Mouse (Mus musculus): ENCODE results near the gene Golga1. TPM values are rescaled to one million over a fixed set of nuclear protein-coding genes. Genes with fewer than 3 reads are reported as not detected.

Gene Golga1
- total RNA-seq, 1 experiment = 9.1 TPM

- Histone ChIP-seq H3K27ac (ENCODE audit: insufficient read depth, low read depth, low read length, poor library complexity, severe bottlenecking) (peak overlapping the region; percentile 15; the same call in 1 of the 2 replicates), H3K4me3 (ENCODE audit: insufficient read depth in 1 of 2, low read depth in 1 of 2, low read length in 2 of 2, poor library complexity in 1 of 2, severe bottlenecking in 1 of 2) (peak overlapping the region; percentile 85 to 93), H3K4me1 (ENCODE audit: control insufficient read depth in 2 of 2, insufficient read depth in 2 of 2, low read length in 2 of 2, poor library complexity in 1 of 2) (peaks cover 0 to 3% of the 10 kb centered on the region in 2 experiments; a peak in 1 of 4 replicates), H3K36me3 (ENCODE audit: control insufficient read depth, insufficient read depth, low read length, poor library complexity, severe bottlenecking) (no peaks in the 10 kb centered on the region), H3K9me3 (ENCODE audit: control insufficient read depth, insufficient read depth, low read depth, low read length) (no peaks in the 10 kb centered on the region), H3K9ac (ENCODE audit: insufficient read depth, low read depth, low read length, poor library complexity, severe bottlenecking) (peak overlapping the region; percentile 94)
- in situ Hi-C loops (cut with MboI; ENCODE audit: low sequenced_read_pairs in 2 of 2, unreplicated experiment in 2 of 2) = no loop called here
- TF ChIP-seq ZC3H11A (IDR thresholded peaks at IDR 0.05; ENCODE audit: borderline replicate concordance, low read depth, low read length) (no peak), CHD2 (IDR thresholded peaks at IDR 0.05; ENCODE audit: low read depth, low read length) (no peak), HCFC1 (IDR thresholded peaks at IDR 0.05; ENCODE audit: borderline replicate concordance, insufficient read depth, low read length) (no peak), ZNF384 (IDR thresholded peaks at IDR 0.05; ENCODE audit: low read depth, low read length) (no peak), MAFK (IDR thresholded peaks at IDR 0.05; ENCODE audit: insufficient read depth, low read depth, low read length) (no peak)
- DNase-seq (ENCODE audit: low read depth, low spot score) = no peak
These were observed 498 bp downstream of the Golga1 start for GRCm38 (mm10) chr2:39064687-39065399.

DNA sequence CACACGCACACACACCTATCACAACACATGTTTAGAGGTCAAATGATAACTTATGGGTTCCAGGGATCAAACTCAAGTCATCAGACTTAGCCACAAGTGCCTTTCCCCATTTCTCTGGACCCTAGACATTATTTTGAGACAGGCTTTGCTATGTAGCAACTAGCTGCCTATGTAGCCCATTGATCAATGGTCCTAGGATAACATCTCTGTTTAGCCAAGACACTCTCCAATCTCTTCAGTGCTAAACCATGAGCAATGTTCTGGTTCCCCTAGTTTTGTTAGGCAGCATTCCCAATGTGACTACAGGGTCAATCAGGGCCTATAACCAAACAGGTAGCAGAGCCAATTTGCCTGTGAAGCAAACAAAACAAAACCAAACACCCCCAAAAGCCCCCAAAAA lies 16.8 kb downstream of the Golga1 start:
- H3K4me1 ChIP-seq (ENCODE audit: control insufficient read depth in 2 of 2, insufficient read depth in 2 of 2, low read length in 2 of 2, poor library complexity in 1 of 2) = no peaks in the 10 kb centered on the region
- no peak overlapping the region for H3K27ac ChIP-seq (ENCODE audit: insufficient read depth, low read depth, low read length, poor library complexity, severe bottlenecking)
- peaks cover 3% of the 10 kb centered on the region; the same call in 1 of the 2 replicates for H3K36me3 ChIP-seq (ENCODE audit: control insufficient read depth, insufficient read depth, low read length, poor library complexity, severe bottlenecking)
- TF ChIP-seq CHD2 (IDR thresholded peaks at IDR 0.05; ENCODE audit: low read depth, low read length) (no peak), ZC3H11A (IDR thresholded peaks at IDR 0.05; ENCODE audit: borderline replicate concordance, low read depth, low read length) (no peak), HCFC1 (IDR thresholded peaks at IDR 0.05; ENCODE audit: borderline replicate concordance, insufficient read depth, low read length) (no peak), ZNF384 (IDR thresholded peaks at IDR 0.05; ENCODE audit: low read depth, low read length) (no peak), MAFK (IDR thresholded peaks at IDR 0.05; ENCODE audit: insufficient read depth, low read depth, low read length) (no peak)
- H3K9me3 ChIP-seq (ENCODE audit: control insufficient read depth, insufficient read depth, low read depth, low read length) = no peaks in the 10 kb centered on the region
- H3K9ac ChIP-seq (ENCODE audit: insufficient read depth, low read depth, low read length, poor library complexity, severe bottlenecking) = no peak overlapping the region
- H3K4me3 ChIP-seq (ENCODE audit: insufficient read depth in 1 of 2, low read depth in 1 of 2, low read length in 2 of 2, poor library complexity in 1 of 2, severe bottlenecking in 1 of 2) = no peak overlapping the region
- no peak for DNase-seq (ENCODE audit: low read depth, low spot score)
- in situ Hi-C loops (cut with MboI; ENCODE audit: low sequenced_read_pairs in 2 of 2, unreplicated experiment in 2 of 2) = no loop called here

- no peaks in the 10 kb centered on the region for H3K4me1 ChIP-seq (ENCODE audit: control insufficient read depth in 2 of 2, insufficient read depth in 2 of 2, low read length in 2 of 2, poor library complexity in 1 of 2)
- no peaks in the 10 kb centered on the region for H3K36me3 ChIP-seq (ENCODE audit: control insufficient read depth, insufficient read depth, low read length, poor library complexity, severe bottlenecking)
- in situ Hi-C loops (cut with MboI; ENCODE audit: low sequenced_read_pairs in 2 of 2, unreplicated experiment in 2 of 2) = no loop called here
- DNase-seq (ENCODE audit: low read depth, low spot score) = no peak
- H3K27ac ChIP-seq (ENCODE audit: insufficient read depth, low read depth, low read length, poor library complexity, severe bottlenecking) = no peak overlapping the region
- no peak overlapping the region for H3K4me3 ChIP-seq (ENCODE audit: insufficient read depth in 1 of 2, low read depth in 1 of 2, low read length in 2 of 2, poor library complexity in 1 of 2, severe bottlenecking in 1 of 2)
- TF ChIP-seq MAFK (IDR thresholded peaks at IDR 0.05; ENCODE audit: insufficient read depth, low read depth, low read length) = no peak
- no peak for TF ChIP-seq CHD2 (IDR thresholded peaks at IDR 0.05; ENCODE audit: low read depth, low read length)
- no peak for TF ChIP-seq HCFC1 (IDR thresholded peaks at IDR 0.05; ENCODE audit: borderline replicate concordance, insufficient read depth, low read length)
- TF ChIP-seq ZNF384 (IDR thresholded peaks at IDR 0.05; ENCODE audit: low read depth, low read length) = no peak
- no peak for TF ChIP-seq ZC3H11A (IDR thresholded peaks at IDR 0.05; ENCODE audit: borderline replicate concordance, low read depth, low read length)
- no peak overlapping the region for H3K9ac ChIP-seq (ENCODE audit: insufficient read depth, low read depth, low read length, poor library complexity, severe bottlenecking)
- H3K9me3 ChIP-seq (ENCODE audit: control insufficient read depth, insufficient read depth, low read depth, low read length) = no peaks in the 10 kb centered on the region
These were observed 25.1 kb downstream of the Golga1 start for GRCm38 (mm10) chr2:39040215-39040614.

GRCm38 (mm10) chr2:39031611-39032010 lies 33.7 kb downstream of the Golga1 start:
- Histone ChIP-seq H3K4me1 (ENCODE audit: control insufficient read depth in 2 of 2, insufficient read depth in 2 of 2, low read length in 2 of 2, poor library complexity in 1 of 2) (no peaks in the 10 kb centered on the region), H3K27ac (ENCODE audit: insufficient read depth, low read depth, low read length, poor library complexity, severe bottlenecking) (no peak overlapping the region), H3K36me3 (ENCODE audit: control insufficient read depth, insufficient read depth, low read length, poor library complexity, severe bottlenecking) (peaks cover 18% of the 10 kb centered on the region), H3K9me3 (ENCODE audit: control insufficient read depth, insufficient read depth, low read depth, low read length) (no peaks in the 10 kb centered on the region), H3K4me3 (ENCODE audit: insufficient read depth in 1 of 2, low read depth in 1 of 2, low read length in 2 of 2, poor library complexity in 1 of 2, severe bottlenecking in 1 of 2) (no peak overlapping the region), H3K9ac (ENCODE audit: insufficient read depth, low read depth, low read length, poor library complexity, severe bottlenecking) (no peak overlapping the region)
- no peak for DNase-seq (ENCODE audit: low read depth, low spot score)
- no peak for TF ChIP-seq ZNF384 (IDR thresholded peaks at IDR 0.05; ENCODE audit: low read depth, low read length)
- TF ChIP-seq CHD2 (IDR thresholded peaks at IDR 0.05; ENCODE audit: low read depth, low read length) = no peak
- no peak for TF ChIP-seq ZC3H11A (IDR thresholded peaks at IDR 0.05; ENCODE audit: borderline replicate concordance, low read depth, low read length)
- TF ChIP-seq HCFC1 (IDR thresholded peaks at IDR 0.05; ENCODE audit: borderline replicate concordance, insufficient read depth, low read length) = no peak
- no peak for TF ChIP-seq MAFK (IDR thresholded peaks at IDR 0.05; ENCODE audit: insufficient read depth, low read depth, low read length)
- in situ Hi-C loops (cut with MboI; ENCODE audit: low sequenced_read_pairs in 2 of 2, unreplicated experiment in 2 of 2) = no loop called here
